Mouse (Mus musculus) CH12.LX (cell line): ENCODE measurements around the gene Map1lc3b. TPM values are rescaled to one million over a fixed set of nuclear protein-coding genes. Genes with fewer than 3 reads are reported as not detected.

Experiments
- DNase-seq: peaks from one replicate; pipeline ENCODE4 v3.0.0-alpha.2; 2013; ENCODE audit errors: extremely low read depth
- H3K27ac ChIP-seq: 2 replicates; pipeline ENCODE4 v1.5.1; 2012; ENCODE audit warnings: low read depth, mild to moderate bottlenecking, control low read depth, moderate library complexity; ENCODE audit not compliant: insufficient read depth
- H3K27me3 ChIP-seq: replicated peaks from 2 replicates; pipeline ENCODE3; 2012; ENCODE audit warnings: inconsistent platforms
- H3K36me3 ChIP-seq, 2 experiments: replicated peaks in 1 of 2; 2 replicates each; pipeline versions ENCODE3 to v1.6.1; 2012; ENCODE audit warnings: inconsistent platforms in 1 of 2, low read length in 1 of 2, mild to moderate bottlenecking in 1 of 2, mixed read lengths in 1 of 2, moderate library complexity in 1 of 2; ENCODE audit not compliant: control insufficient read depth in 1 of 2, insufficient read depth in 1 of 2
- H3K4me1 ChIP-seq, 2 experiments: 2 replicates each; pipeline ENCODE4 v1.6.1; 2012; ENCODE audit warnings: inconsistent platforms in 1 of 2, moderate library complexity in 1 of 2; ENCODE audit not compliant: insufficient read depth in 2 of 2, control insufficient read depth in 1 of 2
- H3K4me2 ChIP-seq: 2 replicates; pipeline ENCODE4 v1.6.1; 2012; ENCODE audit warnings: low read depth, mild to moderate bottlenecking, control low read depth; ENCODE audit not compliant: poor library complexity, insufficient read depth, severe bottlenecking
- H3K4me3 ChIP-seq, 3 experiments: fragments of 150-350 bp in 1 of 3; sonication (generic) in 1 of 3; replicated peaks in 1 of 3; 2 replicates each; pipeline versions ENCODE3 to v1.5.1; 2011 to 2012; ENCODE audit warnings: low read depth in 2 of 3, low read length in 2 of 3, mild to moderate bottlenecking in 2 of 3, moderate library complexity in 2 of 3, control low read depth in 1 of 3, improper control_type of control experiment in 1 of 3, inconsistent platforms in 1 of 3, mixed read lengths in 1 of 3; ENCODE audit not compliant: poor library complexity in 1 of 3
- H3K79me2 ChIP-seq: replicated peaks from 2 replicates; pipeline ENCODE4 v1.6.1; 2012; ENCODE audit warnings: mild to moderate bottlenecking, moderate library complexity; ENCODE audit not compliant: control insufficient read depth, poor library complexity, insufficient read depth, severe bottlenecking; ENCODE audit errors: extremely low read depth
- H3K9ac ChIP-seq: 2 replicates; pipeline ENCODE4 v1.6.1; 2012; ENCODE audit warnings: low read depth, mild to moderate bottlenecking, control low read depth, moderate library complexity; ENCODE audit not compliant: insufficient read depth
- H3K9me3 ChIP-seq: replicated peaks from 2 replicates; pipeline ENCODE3; 2012; ENCODE audit warnings: low read length, inconsistent platforms, mixed read lengths
- BHLHE40 ChIP-seq: IDR thresholded peaks from 2 replicates; pipeline ENCODE4 v1.6.1; 2011; ENCODE audit warnings: mild to moderate bottlenecking, low read depth, low read length, improper control_type of control experiment
- CHD1 ChIP-seq: IDR thresholded peaks from 2 replicates; pipeline ENCODE4 v1.6.1; 2012; ENCODE audit warnings: low read depth, low read length, improper control_type of control experiment, inconsistent platforms
- CTCF ChIP-seq, 2 experiments: IDR thresholded peaks in 1 of 2; conservative IDR thresholded peaks in 1 of 2; 2 replicates each; pipeline ENCODE4 v1.5.1; 2011 to 2012; ENCODE audit warnings: low read depth in 2 of 2, low read length in 2 of 2, improper control_type of control experiment in 1 of 2, inconsistent platforms in 1 of 2, mild to moderate bottlenecking in 1 of 2, moderate library complexity in 1 of 2
- ETS1 ChIP-seq: conservative IDR thresholded peaks from 2 replicates; pipeline ENCODE4 v1.6.1; 2012; ENCODE audit warnings: low read depth, mild to moderate bottlenecking, inconsistent platforms, low read length, improper control_type of control experiment, moderate library complexity
- GABPA ChIP-seq: IDR thresholded peaks from 2 replicates; pipeline ENCODE4 v1.6.1; 2012; ENCODE audit warnings: low read depth, low read length, improper control_type of control experiment, inconsistent platforms; ENCODE audit not compliant: insufficient replicate concordance
- IRF4 ChIP-seq: IDR thresholded peaks from 2 replicates; pipeline ENCODE4 v1.6.1; 2014; ENCODE audit warnings: low read depth, mild to moderate bottlenecking, inconsistent platforms, low read length, improper control_type of control experiment
- JUN ChIP-seq: IDR thresholded peaks from 2 replicates; pipeline ENCODE4 v1.6.1; 2011; ENCODE audit warnings: low read depth, mild to moderate bottlenecking, low read length, improper control_type of control experiment, moderate library complexity; ENCODE audit not compliant: insufficient read depth
- KAT2A ChIP-seq: IDR thresholded peaks from 2 replicates; pipeline ENCODE4 v1.6.1; 2012; ENCODE audit warnings: low read length, improper control_type of control experiment, inconsistent platforms; ENCODE audit not compliant: insufficient replicate concordance
- MXI1 ChIP-seq: IDR thresholded peaks from 2 replicates; pipeline ENCODE4 v1.6.1; 2011; ENCODE audit warnings: mild to moderate bottlenecking, low read depth, low read length, improper control_type of control experiment
- MYC ChIP-seq: IDR thresholded peaks from 2 replicates; pipeline ENCODE4 v1.6.1; 2011; ENCODE audit warnings: low read depth, mild to moderate bottlenecking, improper control_type of control experiment, low read length
- NRF1 ChIP-seq: IDR thresholded peaks from 2 replicates; pipeline ENCODE4 v1.6.1; 2014; ENCODE audit warnings: low read depth, mild to moderate bottlenecking, inconsistent platforms, low read length, improper control_type of control experiment, moderate library complexity
- POLR2A ChIP-seq: IDR thresholded peaks from 2 replicates; pipeline ENCODE4 v1.6.1; 2011; ENCODE audit warnings: low read depth, mild to moderate bottlenecking, improper control_type of control experiment, low read length
- RAD21 ChIP-seq: IDR thresholded peaks from 2 replicates; pipeline ENCODE4 v1.6.1; 2011; ENCODE audit warnings: low read depth, mild to moderate bottlenecking, low read length, improper control_type of control experiment, moderate library complexity
- SIN3A ChIP-seq: IDR thresholded peaks from 2 replicates; pipeline ENCODE4 v1.6.1; 2012; ENCODE audit warnings: low read length, improper control_type of control experiment, inconsistent platforms
- SMC3 ChIP-seq: IDR thresholded peaks from 2 replicates; pipeline ENCODE4 v1.6.1; 2011; ENCODE audit warnings: low read depth, low read length, improper control_type of control experiment
- TCF12 ChIP-seq: IDR thresholded peaks from 2 replicates; pipeline ENCODE4 v1.6.1; 2014; ENCODE audit warnings: low read depth, mild to moderate bottlenecking, inconsistent platforms, low read length, improper control_type of control experiment
- UBTF ChIP-seq: IDR thresholded peaks from 2 replicates; pipeline ENCODE4 v1.6.1; 2012; ENCODE audit warnings: low read depth, mild to moderate bottlenecking, inconsistent platforms, low read length, improper control_type of control experiment, moderate library complexity
- ZC3H11A ChIP-seq: IDR thresholded peaks from 2 replicates; pipeline ENCODE4 v1.6.1; 2012; ENCODE audit warnings: low read depth, mild to moderate bottlenecking, inconsistent platforms, low read length, improper control_type of control experiment
- ZKSCAN1 ChIP-seq: IDR thresholded peaks from 2 replicates; pipeline ENCODE4 v1.6.1; 2012; ENCODE audit warnings: low read depth, inconsistent platforms, low read length, improper control_type of control experiment, borderline replicate concordance
- ZMIZ1 ChIP-seq: IDR thresholded peaks from 2 replicates; pipeline ENCODE4 v1.6.1; 2012; ENCODE audit warnings: low read depth, mild to moderate bottlenecking, inconsistent platforms, low read length, improper control_type of control experiment
- ZNF384 ChIP-seq: IDR thresholded peaks from 2 replicates; pipeline ENCODE4 v1.6.1; 2012; ENCODE audit warnings: low read depth, low read length, improper control_type of control experiment, inconsistent platforms
- dilution Hi-C: fragments of 300-500 bp; cut with MboI; formaldehyde crosslinking; loops from 2 replicates; pipeline ENCODE4 v1.14.3; 2020; ENCODE audit warnings: low sequenced_read_pairs; ENCODE audit not compliant: extremely low pct_unique_long_range_greater_than_20kb, extremely low pct_ligation_motif_present
- in situ Hi-C: fragments of 300-500 bp; cut with MboI; formaldehyde crosslinking; loops from 3 replicates; pipeline ENCODE4 v1.14.3; 2019; ENCODE audit warnings: low sequenced_read_pairs, low pct_ligation_motif_present, low pct_unique_long_range_greater_than_20kb, mixed read lengths
- polyA plus RNA-seq: library from polyadenylated mRNA; unstranded; fragments of >175 nt; gene quantifications from 2 replicates; pipeline ENCODE4 v1.2.1, GENCODE M21; 2012; ENCODE audit warnings: low read depth; ENCODE audit not compliant: insufficient read length
- total RNA-seq, 2 experiments: library from RNA; depleted of rRNA; stranded (reverse); fragments of 300-350 nt in 1 of 2; fragments of >200 nt in 1 of 2; gene quantifications; 2 replicates each; pipeline ENCODE4 v1.2.3; 2012 to 2014

The Map1lc3b gene
- total and polyA plus RNA-seq, 3 experiments, result 45.7 to 55.8 (median 48.9) TPM

GRCm38 (mm10) chr8:121619401-121619995 lies 29.3 kb downstream of the Map1lc3b start:
- no peaks in the 10 kb centered on the region for H3K79me2 ChIP-seq
- no peak overlapping the region for H3K4me2 ChIP-seq
- no peaks in the 10 kb centered on the region for H3K9me3 ChIP-seq

GRCm38 (mm10) chr8:121620801-121621516 lies 30.8 kb downstream of the Map1lc3b start:
- Histone ChIP-seq H3K27me3 (peaks cover 90% of the 10 kb centered on the region), H3K27ac (no peak overlapping the region), H3K36me3 (no peaks in the 10 kb centered on the region), H3K4me1 (no peaks in the 10 kb centered on the region), H3K9me3 (no peaks in the 10 kb centered on the region), H3K79me2 (no peaks in the 10 kb centered on the region), H3K9ac (no peak overlapping the region), H3K4me3 (no peak overlapping the region), H3K4me2 (no peak overlapping the region)
- dilution Hi-C loops (no loop called here), in situ Hi-C loops (no loop called here)
- TF ChIP-seq GABPA (no peak), SMC3 (no peak), KAT2A (no peak), UBTF (no peak), ZMIZ1 (no peak), POLR2A (no peak), JUN (no peak), MYC (no peak), NRF1 (no peak), RAD21 (no peak), ZKSCAN1 (no peak), CHD1 (no peak), MXI1 (no peak), CTCF (conservative IDR thresholded peaks at IDR 0.05 in 1 of 2, IDR thresholded peaks at IDR 0.05 in 1 of 2; ENCODE audit: low read depth in 2 of 2, low read length in 2 of 2) (no peak), ETS1 (no peak), TCF12 (no peak)
- no peak for DNase-seq

More at GRCm38 (mm10) chr8:121619401-121619995, 29.3 kb downstream of the Map1lc3b start:
- dilution Hi-C loops (no loop called here), in situ Hi-C loops (no loop called here)
- H3K4me1 ChIP-seq, result no peaks in the 10 kb centered on the region
- no peak overlapping the region for H3K4me3 ChIP-seq
- no peak for DNase-seq
- H3K27me3 ChIP-seq, result peaks cover 91% of the 10 kb centered on the region
- no peak overlapping the region for H3K9ac ChIP-seq
- no peaks in the 10 kb centered on the region for H3K36me3 ChIP-seq
- TF ChIP-seq ZC3H11A (no peak), IRF4 (no peak), ZNF384 (no peak), MYC (no peak), TCF12 (no peak), SIN3A (no peak), BHLHE40 (no peak)
- TF ChIP-seq, all 38 proteins: peak for 0
- H3K27ac ChIP-seq, result no peak overlapping the region
